Mouse (Mus musculus): ENCODE results near the gene Ubl5. TPM values are rescaled to one million over a fixed set of nuclear protein-coding genes. Genes with fewer than 3 reads are reported as not detected.
"Not testable (repeated sequence)": the region's sequence is repeated elsewhere in the genome, so short reads cannot be mapped to it uniquely, and the experiment has no call there.

Ubl5 gene
- polyA plus RNA-seq, 1 experiment from 2014 or later, result 285 TPM

- WGBS, result 83% methylated on average over 2 of the region's 2 CpGs
- not testable (repeated sequence) for H3K27ac ChIP-seq; H3K9me3 ChIP-seq; H3K36me3 ChIP-seq; DNase-seq (ENCODE audit: low spot score); H3K4me3 ChIP-seq
- peaks cover 32% of the 10 kb centered on the region for H3K27me3 ChIP-seq (ENCODE audit: insufficient read depth, poor library complexity, severe bottlenecking)
- H3K4me1 ChIP-seq, result peaks cover 20% of the 10 kb centered on the region
Observed at GRCm38 (mm10) chr9:20690449-20690848, 47.8 kb downstream of the Ubl5 start.

- H3K36me3 ChIP-seq, result no peaks in the 10 kb centered on the region
- peaks cover 52% of the 10 kb centered on the region for H3K27me3 ChIP-seq (ENCODE audit: insufficient read depth, poor library complexity, severe bottlenecking)
- H3K9me3 ChIP-seq, result no peaks in the 10 kb centered on the region
- 82% methylated on average over 3 of the region's 3 CpGs for WGBS
- H3K27ac ChIP-seq, result no peak overlapping the region
- H3K4me3 ChIP-seq, result no peak overlapping the region
- DNase-seq (ENCODE audit: low spot score), result no peak
- peaks cover 30% of the 10 kb centered on the region for H3K4me1 ChIP-seq
Observed at GRCm38 (mm10) chr9:20692863-20693262, 50.2 kb downstream of the Ubl5 start.

GRCm38 (mm10) chr9:20694721-20695235, 52.1 kb downstream of the Ubl5 start:
- no peak for DNase-seq (ENCODE audit: low spot score)
- 5% methylated on average over 25 of the region's 25 CpGs for WGBS
- peaks cover 52% of the 10 kb centered on the region for H3K27me3 ChIP-seq (ENCODE audit: insufficient read depth, poor library complexity, severe bottlenecking)

DNA sequence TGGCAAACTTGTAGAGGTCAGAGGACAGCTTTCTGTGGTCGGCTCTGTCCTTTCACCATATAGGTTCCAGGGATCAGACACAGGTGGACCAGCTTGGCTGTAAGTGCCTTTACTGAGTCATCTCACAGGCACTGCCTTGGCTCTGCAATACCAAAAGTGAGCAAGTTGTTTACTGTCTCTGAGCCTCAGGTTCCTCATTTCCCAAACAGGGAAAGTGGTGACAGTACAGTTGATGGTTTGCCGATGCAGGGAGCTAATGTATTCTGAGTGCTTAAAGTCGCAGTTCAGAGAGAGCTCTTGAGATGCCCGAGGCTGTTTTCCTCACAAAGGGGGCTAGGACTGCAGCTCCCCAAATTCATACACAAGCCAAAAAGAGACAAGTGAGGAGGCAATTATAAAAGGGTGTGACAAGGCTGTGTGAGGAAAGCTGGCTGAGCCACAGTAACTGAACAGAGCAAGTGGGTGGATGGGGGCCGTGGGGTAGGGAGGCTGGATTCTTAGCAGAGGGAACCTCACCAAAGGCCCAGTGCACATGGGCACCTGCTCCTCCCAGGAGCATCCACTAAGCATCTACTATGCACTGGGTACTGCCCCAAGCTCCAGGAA, 53.5 kb downstream of the Ubl5 start:
- no peak for DNase-seq (ENCODE audit: low spot score)
- Histone ChIP-seq H3K9me3 (no peaks in the 10 kb centered on the region), H3K4me3 (no peak overlapping the region), H3K4me1 (peaks cover 12% of the 10 kb centered on the region), H3K36me3 (no peaks in the 10 kb centered on the region), H3K27ac (no peak overlapping the region), H3K27me3 (ENCODE audit: insufficient read depth, poor library complexity, severe bottlenecking) (peaks cover 50% of the 10 kb centered on the region)
- WGBS, result 67% methylated on average over 5 of the region's 5 CpGs

More at GRCm38 (mm10) chr9:20694721-20695235, 52.1 kb downstream of the Ubl5 start:
- peaks cover 19% of the 10 kb centered on the region for H3K4me1 ChIP-seq
- peak overlapping the region; percentile 53 for H3K4me3 ChIP-seq
- H3K9me3 ChIP-seq, result no peaks in the 10 kb centered on the region
- H3K36me3 ChIP-seq, result no peaks in the 10 kb centered on the region
- H3K27ac ChIP-seq, result no peak overlapping the region

Other genes with a start within 250 kb of the Ubl5 start
- 15.5 and 16.9 TPM in 2 replicates for gene Zfp26, start 182.7 kb upstream of the Ubl5 start, polyA plus RNA-seq (2016; fragmentation: Nextera tagmentation; extraction: Ambion mirVana)
- 13.9 and 15.7 TPM in 2 replicates for gene Zfp426, start 150.1 kb upstream of the Ubl5 start, polyA plus RNA-seq (2016; fragmentation: Nextera tagmentation; extraction: Ambion mirVana)
- gene Zfp266, start 121.5 kb upstream of the Ubl5 start, polyA plus RNA-seq (2016; fragmentation: Nextera tagmentation; extraction: Ambion mirVana), result 54.9 and 75.9 TPM in 2 replicates
- gene Zfp846, start 61.6 kb upstream of the Ubl5 start, polyA plus RNA-seq (2016; fragmentation: Nextera tagmentation; extraction: Ambion mirVana), result 10.2 and 11.6 TPM in 2 replicates
- gene Fbxl12, start 1.9 kb downstream of the Ubl5 start, polyA plus RNA-seq (2016; fragmentation: Nextera tagmentation; extraction: Ambion mirVana), result 22.2 and 23.0 TPM in 2 replicates
- gene Pin1, start 9.2 kb downstream of the Ubl5 start, polyA plus RNA-seq (2016; fragmentation: Nextera tagmentation; extraction: Ambion mirVana), result 68.6 and 80.2 TPM in 2 replicates
- 1.3 and 3.2 TPM in 2 replicates for gene Olfm2, start 103.5 kb downstream of the Ubl5 start, polyA plus RNA-seq (2016; fragmentation: Nextera tagmentation; extraction: Ambion mirVana)
- gene Col5a3, start 172.2 kb downstream of the Ubl5 start, polyA plus RNA-seq (2016; fragmentation: Nextera tagmentation; extraction: Ambion mirVana), result 0.06 and 0.11 TPM in 2 replicates
- gene Rdh8, start 175.6 kb downstream of the Ubl5 start, polyA plus RNA-seq (2016; fragmentation: Nextera tagmentation; extraction: Ambion mirVana), result not detected in 2 replicates
- gene A230050P20Rik, start 225.8 kb downstream of the Ubl5 start, polyA plus RNA-seq (2016; fragmentation: Nextera tagmentation; extraction: Ambion mirVana), result 2.5 and 3.0 TPM in 2 replicates
- 3.5 and 7.2 TPM in 2 replicates for gene Angptl6, start 236.8 kb downstream of the Ubl5 start, polyA plus RNA-seq (2016; fragmentation: Nextera tagmentation; extraction: Ambion mirVana)
- gene Ppan, start 245.3 kb downstream of the Ubl5 start, polyA plus RNA-seq (2016; fragmentation: Nextera tagmentation; extraction: Ambion mirVana), result 66.0 and 95.8 TPM in 2 replicates

All from heart, embryonic 10.5 days (tissue).